Mouse (Mus musculus) limb, embryonic 11.5 days (tissue): ENCODE results near the gene Ank. TPM values are rescaled to one million over a fixed set of nuclear protein-coding genes. Genes with fewer than 3 reads are reported as not detected.
A peak's percentile ranks its signal among the peaks of the same experiment; 100 is the strongest.

Source experiments
- ATAC-seq: fragments of 200-750 bp; cut with Nextera tagmentation; 2 replicates; pipeline ENCODE4 v1.8.0; 2017; ENCODE audit warnings: low read depth; ENCODE audit not compliant: insufficient number of reproducible peaks, low FRiP score, low TSS enrichment
- DNase-seq: peaks from one replicate; pipeline ENCODE4 v3.0.0-alpha.2; 2015; ENCODE audit warnings: low spot score
- H3K27ac ChIP-seq: fragments of 300-500 bp; sonication (generic); replicated peaks from 2 replicates; pipeline ENCODE4 v1.5.1; 2014; ENCODE audit warnings: low read depth, mild to moderate bottlenecking, low read length
- H3K27me3 ChIP-seq: fragments of 300-500 bp; sonication (generic); 2 replicates; pipeline ENCODE4 v1.6.1; 2014; ENCODE audit warnings: mild to moderate bottlenecking, low read length, mixed read lengths; ENCODE audit not compliant: control insufficient read depth, insufficient read depth
- H3K36me3 ChIP-seq: fragments of 300-500 bp; sonication (generic); 2 replicates; pipeline ENCODE4 v1.6.1; 2014; ENCODE audit warnings: mild to moderate bottlenecking, low read length, moderate library complexity, mixed read lengths; ENCODE audit not compliant: control insufficient read depth, insufficient read depth
- H3K4me1 ChIP-seq: fragments of 300-500 bp; sonication (generic); 2 replicates; pipeline ENCODE4 v1.6.1; 2014; ENCODE audit warnings: low read length, mixed read lengths; ENCODE audit not compliant: control insufficient read depth, insufficient read depth
- H3K4me2 ChIP-seq: fragments of 300-500 bp; sonication (generic); 2 replicates; pipeline ENCODE4 v1.6.1; 2014; ENCODE audit warnings: low read depth, mild to moderate bottlenecking, moderate library complexity; ENCODE audit not compliant: severe bottlenecking
- H3K4me3 ChIP-seq: fragments of 300-500 bp; sonication (generic); 2 replicates; pipeline ENCODE4 v1.5.1; 2014; ENCODE audit warnings: low read depth, low read length
- H3K9ac ChIP-seq: fragments of 300-500 bp; sonication (generic); 2 replicates; pipeline ENCODE4 v1.6.1; 2014; ENCODE audit warnings: mild to moderate bottlenecking, low read length
- H3K9me3 ChIP-seq: fragments of 300-500 bp; sonication (generic); 2 replicates; pipeline ENCODE4 v1.6.1; 2016; ENCODE audit warnings: low read length; ENCODE audit not compliant: control insufficient read depth
- WGBS: fragments of 180-500 bp; shearing (Covaris S2); extraction: QIAGEN DNeasy Blood & Tissue Kit; methylation state at CpG from one replicate; pipeline ENCODE4 v1.1.7; 2014; 5-methylcytosine and 5-hydroxymethylcytosine counted together
- polyA plus RNA-seq: library from polyadenylated mRNA; unstranded; fragments of >200 nt; fragmentation: Nextera tagmentation; extraction: Ambion mirVana; gene quantifications from 2 replicates; pipeline ENCODE4 v1.2.1, GENCODE M21; 2014

The Ank gene
- polyA plus RNA-seq, 1 experiment from 2014 or later: 2.9 TPM

DNA sequence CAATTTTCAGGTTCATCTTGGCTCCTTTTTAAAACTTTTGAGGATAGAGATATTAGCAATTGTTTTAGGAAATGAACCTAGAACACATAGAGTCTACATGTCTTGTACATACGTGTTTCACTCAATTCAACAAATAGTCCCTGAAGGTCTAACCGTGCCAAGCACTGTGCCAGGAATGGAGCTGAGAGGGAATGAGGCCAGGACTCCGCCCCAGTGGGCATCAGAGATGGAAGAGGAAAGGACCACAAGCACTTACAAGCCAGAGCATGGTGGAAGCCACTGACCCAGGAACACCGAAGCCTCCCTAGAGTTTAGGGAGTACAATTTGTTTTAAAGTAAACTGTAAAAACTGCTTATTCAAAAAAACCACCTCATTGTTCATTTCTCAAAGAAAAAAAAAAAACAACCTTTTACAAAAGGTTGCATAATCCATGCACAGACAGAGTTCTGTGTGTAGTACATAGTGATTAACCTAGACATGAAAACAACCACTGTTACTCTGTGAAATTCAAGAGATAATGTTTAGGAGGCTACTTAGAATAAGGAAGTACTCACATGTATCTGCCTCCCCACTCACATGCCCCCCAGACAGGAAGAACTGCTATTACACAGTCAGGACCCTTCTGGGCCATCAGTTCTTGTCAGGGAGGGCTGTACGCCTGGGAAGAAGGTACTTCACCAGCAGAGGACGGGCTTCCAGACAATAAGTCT, 154.2 kb downstream of the Ank start:
- Histone ChIP-seq H3K4me3 (no peak overlapping the region), H3K4me1 (no peaks in the 10 kb centered on the region), H3K27me3 (no peaks in the 10 kb centered on the region), H3K4me2 (no peak overlapping the region), H3K27ac (no peak overlapping the region), H3K9ac (no peak overlapping the region), H3K36me3 (no peaks in the 10 kb centered on the region), H3K9me3 (no peaks in the 10 kb centered on the region)
- 90% methylated on average over 6 of the region's 6 CpGs for WGBS
- no peak for DNase-seq
- ATAC-seq: no peak

DNA sequence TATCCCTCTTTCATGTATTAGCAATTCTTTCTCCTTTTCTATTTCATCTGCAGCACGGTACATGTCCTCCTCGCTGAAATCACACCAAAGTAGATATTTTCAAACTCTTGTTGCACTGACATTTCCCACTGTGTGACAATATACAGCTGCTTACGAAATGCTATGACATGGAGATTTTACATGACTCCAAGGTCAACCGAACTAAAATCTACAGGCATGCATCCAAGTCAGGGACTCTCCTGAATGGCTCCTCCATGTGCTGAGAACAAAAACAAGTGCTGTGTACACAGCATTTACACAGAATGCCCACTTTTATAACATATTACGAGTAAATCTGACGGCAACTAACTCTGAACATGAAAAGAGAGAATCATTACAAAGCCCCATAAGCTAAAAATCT, 156.8 kb downstream of the Ank start:
- no peak for DNase-seq
- Histone ChIP-seq H3K27ac (no peak overlapping the region), H3K4me2 (no peak overlapping the region), H3K4me1 (no peaks in the 10 kb centered on the region), H3K36me3 (no peaks in the 10 kb centered on the region), H3K9me3 (no peaks in the 10 kb centered on the region), H3K4me3 (no peak overlapping the region), H3K9ac (no peak overlapping the region), H3K27me3 (no peaks in the 10 kb centered on the region)
- no peak for ATAC-seq
- WGBS: 95% methylated on average over 6 of the region's 6 CpGs

DNA sequence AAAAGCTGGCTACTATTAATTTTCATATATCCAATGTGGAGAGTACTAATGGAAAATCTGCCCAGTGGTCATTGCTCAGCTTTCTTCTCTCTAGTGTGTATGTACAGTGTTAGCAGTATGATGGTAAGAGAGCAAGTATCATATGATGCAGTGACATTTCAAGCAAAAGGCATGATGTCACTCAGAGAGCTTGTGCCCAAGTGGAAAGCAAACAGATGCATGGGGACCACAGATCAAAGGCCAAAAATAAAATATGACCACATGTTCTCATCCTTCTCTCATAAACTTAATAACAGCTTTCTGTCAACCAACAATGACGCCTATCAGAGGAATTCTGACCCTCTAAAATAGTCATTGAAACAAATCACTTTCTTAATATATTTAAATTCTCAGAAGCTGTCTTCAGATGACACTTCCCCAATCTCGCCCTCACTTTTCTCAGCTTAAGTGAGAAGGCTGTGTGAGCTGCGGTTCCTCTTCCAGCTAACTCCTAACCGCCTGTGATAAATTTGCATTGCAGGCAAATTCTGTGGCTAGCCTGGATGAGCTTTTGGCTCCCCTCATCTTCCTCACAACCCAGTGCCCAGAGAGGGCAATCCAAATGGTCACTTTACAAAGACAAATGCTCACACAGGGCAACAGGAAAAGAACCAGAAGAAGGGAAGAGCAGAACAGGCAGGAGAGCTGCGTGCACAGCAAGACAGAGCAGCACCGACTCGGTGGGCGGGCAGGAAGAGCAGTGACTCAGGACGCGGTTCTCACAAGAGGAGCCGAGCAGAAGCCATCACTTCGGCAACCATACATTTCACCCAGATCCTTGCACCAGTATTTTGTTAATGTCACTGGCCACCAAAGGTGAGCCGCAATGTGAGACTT, 158.8 kb downstream of the Ank start:
- H3K4me2 ChIP-seq: no peak overlapping the region
- H3K27ac ChIP-seq: no peak overlapping the region
- H3K9me3 ChIP-seq: no peaks in the 10 kb centered on the region
- WGBS: 93% methylated on average over 13 of the region's 13 CpGs
- no peak for DNase-seq
- no peak overlapping the region for H3K9ac ChIP-seq
- ATAC-seq: no peak
- no peaks in the 10 kb centered on the region for H3K27me3 ChIP-seq
- no peak overlapping the region for H3K4me3 ChIP-seq
- peaks cover 6% of the 10 kb centered on the region for H3K4me1 ChIP-seq
- no peaks in the 10 kb centered on the region for H3K36me3 ChIP-seq

DNA sequence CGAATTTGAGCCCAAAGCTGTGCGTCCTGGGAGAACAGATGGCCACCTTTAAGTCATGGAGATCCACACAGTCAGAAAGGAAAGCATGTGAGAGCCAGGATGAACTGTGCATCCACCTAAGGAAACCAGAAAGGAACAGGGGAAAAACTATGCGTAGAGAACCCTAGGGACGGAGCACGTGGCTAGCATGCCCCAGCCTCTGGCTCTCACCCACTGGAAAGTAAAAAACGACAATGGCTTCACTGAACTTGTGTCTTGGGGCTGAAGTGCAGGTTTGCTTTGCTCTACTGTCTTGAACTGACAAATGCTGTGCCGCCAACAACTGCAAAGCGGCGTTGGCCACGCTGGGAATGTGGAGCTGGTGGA, 159.4 kb downstream of the Ank start:
- Histone ChIP-seq H3K9ac (no peak overlapping the region), H3K4me3 (no peak overlapping the region), H3K9me3 (no peaks in the 10 kb centered on the region), H3K4me1 (peaks cover 6% of the 10 kb centered on the region), H3K4me2 (no peak overlapping the region), H3K27ac (no peak overlapping the region), H3K36me3 (no peaks in the 10 kb centered on the region), H3K27me3 (no peaks in the 10 kb centered on the region)
- WGBS: 92% methylated on average over 10 of the region's 10 CpGs
- no peak for ATAC-seq
- no peak for DNase-seq

DNA sequence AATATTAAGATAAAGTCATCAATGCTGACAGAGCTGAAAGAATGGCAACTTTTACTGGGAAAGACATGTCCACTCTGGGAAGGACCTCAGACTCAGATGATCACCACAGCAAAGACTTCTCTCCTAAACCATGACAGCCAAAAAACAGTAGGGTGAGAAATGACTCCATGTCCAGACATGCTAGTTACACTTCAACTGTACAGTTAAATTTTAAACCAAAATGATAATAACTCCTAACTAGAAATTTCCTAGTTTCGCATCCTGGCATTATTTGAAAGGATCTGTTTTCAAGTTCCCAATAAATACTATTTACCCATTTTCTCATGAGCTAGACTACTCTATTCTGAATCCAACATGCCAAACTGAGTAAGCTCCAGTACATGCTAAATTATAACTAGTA, 159.8 kb downstream of the Ank start:
- no peak overlapping the region for H3K4me2 ChIP-seq
- H3K9me3 ChIP-seq: no peaks in the 10 kb centered on the region
- no peak overlapping the region for H3K9ac ChIP-seq
- peaks cover 6% of the 10 kb centered on the region for H3K4me1 ChIP-seq
- H3K27ac ChIP-seq: no peak overlapping the region
- no peaks in the 10 kb centered on the region for H3K27me3 ChIP-seq
- ATAC-seq: no peak
- 88% methylated on average over 1 of the region's 1 CpGs for WGBS
- H3K4me3 ChIP-seq: no peak overlapping the region
- no peaks in the 10 kb centered on the region for H3K36me3 ChIP-seq
- no peak for DNase-seq

DNA sequence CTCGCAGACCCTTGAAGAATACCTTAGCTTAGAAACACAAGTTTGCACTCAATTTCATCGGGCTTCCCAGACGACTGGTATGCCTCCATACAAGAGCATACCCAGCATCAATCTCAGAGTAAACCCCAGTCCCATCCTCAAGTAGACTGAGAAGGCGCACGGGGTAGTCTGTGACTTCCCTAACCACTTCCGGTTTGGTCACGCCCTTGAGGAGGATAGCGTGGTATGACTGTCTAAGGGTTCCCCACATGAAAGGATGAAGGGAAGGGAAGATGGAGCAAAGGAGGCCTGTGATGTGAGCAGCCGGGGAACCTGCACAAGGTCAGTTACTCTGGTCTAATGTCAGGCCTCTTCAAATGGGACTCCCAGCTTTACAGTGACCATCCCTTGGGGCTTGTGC, 161.3 kb downstream of the Ank start:
- no peak for ATAC-seq
- Histone ChIP-seq H3K9ac (no peak overlapping the region), H3K27me3 (no peaks in the 10 kb centered on the region), H3K9me3 (no peaks in the 10 kb centered on the region), H3K36me3 (no peaks in the 10 kb centered on the region), H3K4me2 (no peak overlapping the region), H3K4me1 (peaks cover 6% of the 10 kb centered on the region), H3K27ac (no peak overlapping the region), H3K4me3 (no peak overlapping the region)
- WGBS: 95% methylated on average over 9 of the region's 9 CpGs
- DNase-seq: no peak

DNA sequence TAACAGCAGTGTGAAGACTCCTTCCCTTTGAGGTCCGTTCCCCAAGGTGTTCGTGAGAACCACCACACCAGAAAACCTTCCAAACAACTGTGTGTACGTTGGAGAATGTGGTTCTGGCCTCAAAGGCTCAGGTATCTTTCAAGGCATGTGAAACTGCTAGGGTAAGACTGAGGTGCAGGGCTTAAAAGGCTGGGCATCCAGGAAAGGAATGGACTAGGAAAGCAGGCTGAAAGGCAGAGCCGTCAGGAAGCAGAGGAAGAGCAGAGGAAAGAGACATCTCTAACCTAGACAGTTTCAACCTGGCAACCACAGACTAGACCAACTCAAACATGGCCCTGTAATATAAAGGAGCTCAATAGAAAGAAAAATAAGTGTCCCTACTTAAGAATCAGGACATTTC, 162.6 kb downstream of the Ank start:
- Histone ChIP-seq H3K36me3 (no peaks in the 10 kb centered on the region), H3K9me3 (no peaks in the 10 kb centered on the region), H3K4me3 (no peak overlapping the region), H3K9ac (no peak overlapping the region), H3K4me2 (no peak overlapping the region), H3K27ac (no peak overlapping the region), H3K27me3 (no peaks in the 10 kb centered on the region), H3K4me1 (peaks cover 6% of the 10 kb centered on the region)
- 80% methylated on average over 4 of the region's 4 CpGs for WGBS
- no peak for ATAC-seq
- no peak for DNase-seq

DNA sequence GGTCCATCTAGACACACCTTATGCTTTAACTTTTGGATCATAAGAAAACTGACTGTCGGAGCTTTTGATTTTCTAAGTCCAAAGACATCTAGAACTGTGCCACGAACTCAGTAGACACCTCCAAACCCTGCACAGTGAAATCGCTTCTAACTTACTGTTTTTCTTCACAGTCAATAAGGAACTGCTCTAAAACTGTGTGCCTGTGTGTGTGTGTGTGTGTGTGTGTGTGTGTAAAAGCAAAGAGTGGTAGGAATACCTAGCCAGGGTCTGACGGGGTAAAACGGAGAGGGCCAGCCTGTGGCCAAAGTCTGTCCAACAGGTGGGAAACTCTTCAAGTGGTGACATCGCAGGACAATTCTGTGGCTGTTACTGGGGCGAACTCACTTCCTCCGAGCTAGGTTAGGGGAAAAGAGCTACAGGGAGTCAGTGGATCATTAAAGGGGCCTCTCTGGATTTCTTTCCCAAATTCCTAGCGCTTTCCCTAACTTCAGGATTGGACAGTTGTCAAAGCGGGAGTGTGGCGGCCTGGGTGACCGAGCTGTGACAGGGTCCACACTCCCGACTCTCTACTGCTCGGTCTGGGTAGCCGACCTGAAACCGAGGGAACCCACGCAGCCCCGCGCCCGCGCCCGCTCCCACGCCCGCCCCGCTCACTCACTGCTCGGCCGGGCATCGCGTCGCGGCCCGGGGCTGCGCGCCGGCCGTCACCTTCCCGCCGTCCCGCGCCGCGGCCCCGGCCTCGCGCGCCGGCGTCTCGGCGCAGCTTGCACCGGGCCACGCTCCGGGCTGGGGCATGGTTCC, 163.5 kb downstream of the Ank start:
- H3K4me1 ChIP-seq: peaks cover 6% of the 10 kb centered on the region
- peak overlapping the region; percentile 81 for H3K4me2 ChIP-seq
- peak; percentile 26 for DNase-seq
- no peak overlapping the region for H3K27ac ChIP-seq
- H3K36me3 ChIP-seq: no peaks in the 10 kb centered on the region
- WGBS: 3% methylated on average over 50 of the region's 53 CpGs
- no peaks in the 10 kb centered on the region for H3K27me3 ChIP-seq
- peak overlapping the region; percentile 71 for H3K4me3 ChIP-seq
- peak; percentile 72 for ATAC-seq
- peak overlapping the region; percentile 76 for H3K9ac ChIP-seq
- H3K9me3 ChIP-seq: no peaks in the 10 kb centered on the region
